Mouse (Mus musculus) embryonic fibroblast, embryonic 13.5 days (primary cell): Measurements from ENCODE around the gene Dynll2.

Experiments
- CTCF ChIP-seq: IDR thresholded peaks from 2 replicates; pipeline ENCODE4 v1.5.1; 2011; ENCODE audit warnings: mild to moderate bottlenecking, control low read depth, low read length, moderate library complexity, borderline replicate concordance; ENCODE audit not compliant: insufficient read depth
- POLR2A ChIP-seq: IDR thresholded peaks from 2 replicates; pipeline ENCODE4 v1.6.1; 2011; ENCODE audit warnings: low read depth, mild to moderate bottlenecking, control low read depth, low read length, moderate library complexity

GRCm38 (mm10) chr11:87930348-87930747 lies 57.0 kb downstream of the Dynll2 start:
- TF ChIP-seq CTCF: no peak
- TF ChIP-seq POLR2A: no peak
